Mouse (Mus musculus) embryonic facial prominence, embryonic 15.5 days (tissue): Measurements from ENCODE around the gene Ado. TPM values are rescaled to one million over a fixed set of nuclear protein-coding genes. Genes with fewer than 3 reads are reported as not detected.

Experiments used
- ATAC-seq: fragments of 200-750 bp; cut with Nextera tagmentation; 2 replicates; pipeline ENCODE4 v1.8.0; 2017; ENCODE audit warnings: low read depth, moderate TSS enrichment; ENCODE audit not compliant: insufficient number of reproducible peaks, low FRiP score, low TSS enrichment
- H3K27ac ChIP-seq: fragments of 300-500 bp; sonication (generic); replicated peaks from 2 replicates; pipeline ENCODE4 v1.5.1; 2015; ENCODE audit warnings: mild to moderate bottlenecking, inconsistent platforms
- H3K27me3 ChIP-seq: fragments of 300-500 bp; sonication (generic); 2 replicates; pipeline ENCODE4 v1.6.1; 2015; ENCODE audit warnings: inconsistent platforms
- H3K36me3 ChIP-seq: fragments of 300-500 bp; sonication (generic); 2 replicates; pipeline ENCODE4 v1.6.1; 2015; ENCODE audit warnings: mild to moderate bottlenecking, inconsistent platforms
- H3K4me1 ChIP-seq: fragments of 300-500 bp; sonication (generic); 2 replicates; pipeline ENCODE4 v1.6.1; 2015; ENCODE audit warnings: inconsistent platforms
- H3K4me2 ChIP-seq: fragments of 300-500 bp; sonication (generic); replicated peaks from 2 replicates; pipeline ENCODE4 v1.6.1; 2015; ENCODE audit warnings: mild to moderate bottlenecking, inconsistent platforms
- H3K4me3 ChIP-seq: fragments of 300-500 bp; sonication (generic); replicated peaks from 2 replicates; pipeline ENCODE4 v1.5.1; 2015; ENCODE audit warnings: mild to moderate bottlenecking, inconsistent platforms
- H3K9ac ChIP-seq: fragments of 300-500 bp; sonication (generic); 2 replicates; pipeline ENCODE4 v1.6.1; 2015; ENCODE audit warnings: inconsistent platforms
- H3K9me3 ChIP-seq: fragments of 300-500 bp; sonication (generic); replicated peaks from 2 replicates; pipeline ENCODE4 v1.6.1; 2016; ENCODE audit warnings: inconsistent platforms
- WGBS: fragments of 180-500 bp; shearing (Covaris S2); methylation state at CpG from one replicate; pipeline ENCODE4 v1.1.7; 2015; 5-methylcytosine and 5-hydroxymethylcytosine counted together
- polyA plus RNA-seq: library from polyadenylated mRNA; unstranded; fragments of >200 nt; fragmentation: Nextera tagmentation; extraction: Ambion mirVana; gene quantifications from 2 replicates; pipeline ENCODE4 v1.2.1, GENCODE M21; 2015

Gene Ado
- polyA plus RNA-seq, 1 experiment from 2014 or later, result 61.2 TPM

DNA sequence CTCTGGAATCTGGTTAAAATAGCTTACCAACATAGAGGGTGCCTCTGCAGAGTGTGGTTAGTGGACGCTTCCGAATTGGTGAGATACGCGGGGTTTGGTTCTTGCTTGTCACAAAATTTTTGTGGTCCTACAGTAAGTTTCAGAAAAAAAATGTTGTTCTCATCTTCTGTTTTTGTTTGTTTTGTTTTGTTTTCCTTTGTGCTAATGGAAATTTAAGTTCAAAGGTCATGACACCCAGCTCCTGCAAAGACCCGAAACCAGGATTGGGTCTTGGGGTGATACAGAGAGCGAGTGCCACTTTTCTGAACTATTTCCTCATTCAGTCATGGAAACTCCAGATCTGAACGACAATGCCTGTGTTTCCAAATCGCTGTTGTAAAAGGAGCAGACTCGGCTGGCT is 50.8 kb downstream of the Ado start:
- no peak overlapping the region for H3K4me3 ChIP-seq
- H3K27me3 ChIP-seq, result no peaks in the 10 kb centered on the region
- no peaks in the 10 kb centered on the region for H3K4me1 ChIP-seq
- no peaks in the 10 kb centered on the region for H3K36me3 ChIP-seq
- no peak overlapping the region for H3K4me2 ChIP-seq
- no peak overlapping the region for H3K27ac ChIP-seq
- WGBS, result 89% methylated on average over 9 of the region's 9 CpGs
- H3K9me3 ChIP-seq, result no peaks in the 10 kb centered on the region
- no peak overlapping the region for H3K9ac ChIP-seq
- no peak for ATAC-seq

DNA sequence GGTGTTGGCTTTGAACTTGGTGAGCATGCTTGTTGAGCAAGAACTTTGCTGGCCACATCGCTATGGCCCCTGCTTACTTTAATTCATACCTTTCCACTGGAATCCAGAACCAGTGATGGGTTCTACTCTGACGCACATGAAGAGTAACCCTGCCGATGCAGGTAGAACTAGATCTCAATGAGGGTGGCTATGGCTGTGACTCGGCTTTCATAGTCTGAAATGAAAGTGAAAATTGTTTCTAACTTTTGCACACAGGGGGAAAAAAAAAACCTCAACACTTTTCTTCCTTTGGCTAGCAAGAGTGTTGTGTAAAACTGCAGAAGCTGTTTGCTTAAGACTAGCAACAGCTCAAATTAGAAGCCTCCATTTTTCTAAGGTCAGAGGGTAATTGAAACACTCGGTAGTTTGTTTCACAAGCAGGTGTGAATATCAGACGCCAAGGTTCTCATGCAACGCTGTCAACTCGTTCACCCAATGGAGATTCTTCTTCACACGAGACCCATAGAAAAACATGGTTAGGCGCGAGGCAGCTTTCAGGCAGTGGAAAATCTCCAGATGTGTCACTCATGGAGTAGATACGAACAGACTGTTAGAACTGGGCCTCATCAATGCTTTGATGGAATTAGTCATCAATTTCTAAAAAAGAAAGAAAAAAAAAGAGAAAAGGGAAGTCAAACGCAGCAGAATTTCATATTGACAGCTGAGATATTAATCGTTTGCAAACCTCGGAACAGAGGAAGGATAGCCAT is 51.4 kb downstream of the Ado start:
- Histone ChIP-seq H3K4me1 (no peaks in the 10 kb centered on the region), H3K27ac (no peak overlapping the region), H3K4me2 (no peak overlapping the region), H3K9ac (no peak overlapping the region), H3K4me3 (no peak overlapping the region), H3K36me3 (no peaks in the 10 kb centered on the region), H3K27me3 (no peaks in the 10 kb centered on the region), H3K9me3 (no peaks in the 10 kb centered on the region)
- 89% methylated on average over 15 of the region's 15 CpGs for WGBS
- no peak for ATAC-seq

Other genes with a start within 250 kb of the Ado start
- gene Egr2, start 13.5 kb downstream of the Ado start, polyA plus RNA-seq, result 5.0 and 5.5 TPM in 2 replicates